8 mouse cellular contexts compared by ENCODE assay signal in the genomic region with DNA sequence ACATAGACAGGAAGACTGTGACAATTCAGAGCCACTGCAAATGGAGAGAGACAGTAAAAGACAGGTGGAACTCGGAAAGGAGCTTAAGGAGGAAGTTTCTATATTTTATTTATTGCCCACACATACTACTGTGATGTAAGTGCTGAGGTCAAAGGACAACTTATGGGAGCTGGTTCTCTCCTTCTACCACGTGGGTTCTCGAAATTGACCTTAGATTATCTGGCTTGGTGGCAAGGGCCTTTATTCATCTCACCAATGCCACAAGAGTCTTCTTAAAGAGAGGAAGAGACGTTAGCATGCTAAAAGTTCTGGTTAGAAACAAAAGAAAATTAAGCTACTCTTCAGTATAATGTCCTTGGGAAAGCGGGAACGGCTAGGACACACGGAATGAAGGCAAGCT. TPM values are rescaled to one million over a fixed set of nuclear protein-coding genes. Genes with fewer than 3 reads are reported as not detected.
DNase-seq lines count a peak whose midpoint lies in the region; ATAC-seq and TF ChIP-seq lines count a peak whose summit lies in the region.

No protein-coding gene starts in this region.

- H3K4me2 ChIP-seq in forebrain, embryonic 12.5 days: peak overlapping the region; percentile 84
- H3K4me2 ChIP-seq in liver, embryonic 14.5 days (ENCODE audit: low read depth): peak overlapping the region; percentile 98

- H3ac ChIP-seq in C2C12 (ENCODE audit: control insufficient read depth, insufficient read length, low read depth): peak overlapping the region; percentile 83

- H3K9ac ChIP-seq in forebrain, embryonic 12.5 days: peak overlapping the region; percentile 97
- peak overlapping the region; percentile 99 for H3K9ac ChIP-seq in liver, embryonic 14.5 days (replicated peaks)

- peaks cover 38% of the 10 kb centered on the region for H3K79me3 ChIP-seq in C2C12 (ENCODE audit: low read depth)

- intact Hi-C loops in gastrocnemius, adult 2 months (cut with DNase I): loop anchor here (5.0 to 10.0 kb wide), 2 partner anchors 161 to 407 kb away; a partner anchor contains a TSS

- no peaks in the 10 kb centered on the region for H3K27me3 ChIP-seq in C2C12 (ENCODE audit: control insufficient read depth, insufficient read depth, insufficient read length)
- H3K27me3 ChIP-seq in forebrain, embryonic 12.5 days: no peaks in the 10 kb centered on the region
- H3K27me3 ChIP-seq in liver, embryonic 14.5 days (ENCODE audit: control insufficient read depth, insufficient read depth, low read length): no peaks in the 10 kb centered on the region

- TF ChIP-seq EP300 in liver, embryonic 14.5 days (IDR thresholded peaks at IDR 0.05; ENCODE audit: low read depth): no peak

- peaks cover 56% of the 10 kb centered on the region for H3K79me2 ChIP-seq in C2C12 (ENCODE audit: control insufficient read depth, insufficient read depth)

- peaks cover 28% of the 10 kb centered on the region for H3K4me1 ChIP-seq in forebrain, embryonic 12.5 days
- H3K4me1 ChIP-seq in liver, embryonic 14.5 days (replicated peaks; ENCODE audit: control insufficient read depth in 2 of 2, insufficient read depth in 2 of 2, low read length in 1 of 2): peaks cover 9 to 17% of the 10 kb centered on the region in 2 experiments

- 24% methylated on average over 7 of the region's 7 CpGs for WGBS in forebrain, embryonic 12.5 days
- WGBS in liver, embryonic 14.5 days (ENCODE audit: insufficient replicate concordance): 3% methylated on average over 7 of the region's 7 CpGs

- DNase-seq in gastrocnemius, adult 2 months: no peak
- DNase-seq in gastrocnemius, adult 18-20 months (ENCODE audit: low spot score): no peak
- DNase-seq in liver, embryonic 14.5 days (ENCODE audit: low read depth in 3 of 3, low spot score in 3 of 3): no peak
- DNase-seq in adipocyte (ENCODE audit: low spot score): no peak
- no peak for DNase-seq in urinary bladder, postnatal 4 days (ENCODE audit: low spot score in 2 of 2)
- DNase-seq in frontal cortex, postnatal 36 days (ENCODE audit: low spot score in 2 of 2): no peak

- H3K27ac ChIP-seq in gastrocnemius, adult 2 months: peak overlapping the region; percentile 99
- no peak overlapping the region for H3K27ac ChIP-seq in forebrain, embryonic 12.5 days
- peak overlapping the region; percentile 98 for H3K27ac ChIP-seq in liver, embryonic 14.5 days

- peak overlapping the region; percentile 94 for H3K4me3 ChIP-seq in gastrocnemius, adult 2 months
- H3K4me3 ChIP-seq in C2C12 (ENCODE audit: insufficient read depth, poor library complexity, severe bottlenecking): peak overlapping the region; percentile 92
- peak overlapping the region; percentile 90 for H3K4me3 ChIP-seq in forebrain, embryonic 12.5 days (replicated peaks)
- H3K4me3 ChIP-seq in liver, embryonic 14.5 days (ENCODE audit: insufficient read depth in 1 of 2, low read depth in 2 of 2, low read length in 2 of 2): peak overlapping the region; percentile 54 to 97

- H3K36me3 ChIP-seq in C2C12 (ENCODE audit: control insufficient read depth, insufficient read depth): peaks cover 10% of the 10 kb centered on the region
- H3K36me3 ChIP-seq in forebrain, embryonic 12.5 days (replicated peaks): no peaks in the 10 kb centered on the region
- no peaks in the 10 kb centered on the region for H3K36me3 ChIP-seq in liver, embryonic 14.5 days (replicated peaks; ENCODE audit: control insufficient read depth, insufficient read depth, low read depth)

- no peaks in the 10 kb centered on the region for H3K9me3 ChIP-seq in forebrain, embryonic 12.5 days
- no peaks in the 10 kb centered on the region for H3K9me3 ChIP-seq in liver, embryonic 14.5 days (ENCODE audit: control insufficient read depth, low read length)

- TF ChIP-seq CTCF in gastrocnemius, adult 2 months (IDR thresholded peaks at IDR 0.05): no peak
- TF ChIP-seq CTCF in C2C12 (IDR thresholded peaks at IDR 0.05; ENCODE audit: control insufficient read depth, insufficient read depth, insufficient read length): no peak
- TF ChIP-seq CTCF in liver, embryonic 14.5 days (IDR thresholded peaks at IDR 0.05; ENCODE audit: low read depth): no peak

- ATAC-seq in forebrain, embryonic 12.5 days (ENCODE audit: low FRiP score): no peak
- ATAC-seq in liver, embryonic 14.5 days (ENCODE audit: insufficient read depth): no peak

TF ChIP-seq in C2C12, 6 proteins besides CTCF, POLR2A, EP300 and RAD21:
- TF ChIP-seq MAX (IDR thresholded peaks at IDR 0.05) (no peak), USF1 (IDR thresholded peaks at IDR 0.05; ENCODE audit: low read depth) (no peak), FOSL1 (IDR thresholded peaks at IDR 0.05; ENCODE audit: insufficient read depth, low read length, poor library complexity, severe bottlenecking) (no peak), MYOD1 (IDR thresholded peaks at IDR 0.05; ENCODE audit: control insufficient read depth, insufficient read length, low read depth) (no peak), CEBPB (IDR thresholded peaks at IDR 0.05; ENCODE audit: low read depth) (no peak), MYOG (IDR thresholded peaks at IDR 0.05; ENCODE audit: control insufficient read depth, extremely low read depth, insufficient read length) (no peak)

RNA-seq across cellular contexts. Expression of a gene that starts 0.9 kb away (rescaled TPM):
- total RNA-seq in gastrocnemius, adult 2 months (2021): 10 to 100 TPM; 19.5 to 25.3 TPM
- 10 to 100 TPM; 18.4 to 20.3 TPM for total RNA-seq in gastrocnemius, adult 18-20 months (2021)
- 11.2 TPM for polyA plus RNA-seq in C2C12 (2012; fragmentation: generic; extraction: Trizol)
- polyA plus RNA-seq in forebrain, embryonic 12.5 days (2016; fragmentation: Nextera tagmentation; extraction: Ambion mirVana): 66.1 and 75.4 TPM in 2 replicates
- 3.4 and 4.9 TPM in 2 replicates for polyA plus RNA-seq in liver, embryonic 14.5 days (2012; rRNA removed)
- 12.6 and 14.0 TPM in 2 replicates for polyA plus RNA-seq in liver, embryonic 14.5 days (2014; fragmentation: Nextera tagmentation; extraction: Ambion mirVana)
